Mouse (Mus musculus): ENCODE data around the gene Rrbp1.

The Rrbp1 gene

GRCm38 (mm10) chr2:143929607-143930311 lies 81.3 kb downstream of the Rrbp1 start:
- DNase-seq (ENCODE audit: low read depth, low spot score): no peak
- Histone ChIP-seq H3K27me3 (ENCODE audit: control insufficient read depth, insufficient read depth, low read length, poor library complexity, severe bottlenecking) (no peaks in the 10 kb centered on the region), H3K36me3 (ENCODE audit: control insufficient read depth, insufficient read depth, low read length, poor library complexity, severe bottlenecking) (no peaks in the 10 kb centered on the region)

GRCm38 (mm10) chr2:143925826-143926225 lies 85.2 kb downstream of the Rrbp1 start:
- DNase-seq (ENCODE audit: low read depth, low spot score): no peak
- Histone ChIP-seq H3K27me3 (ENCODE audit: control insufficient read depth, insufficient read depth, low read length, poor library complexity, severe bottlenecking) (no peaks in the 10 kb centered on the region), H3K36me3 (ENCODE audit: control insufficient read depth, insufficient read depth, low read length, poor library complexity, severe bottlenecking) (no peaks in the 10 kb centered on the region)

- Histone ChIP-seq H3K36me3 (ENCODE audit: control insufficient read depth, insufficient read depth, low read length, poor library complexity, severe bottlenecking) (no peaks in the 10 kb centered on the region), H3K27me3 (ENCODE audit: control insufficient read depth, insufficient read depth, low read length, poor library complexity, severe bottlenecking) (no peaks in the 10 kb centered on the region)
- no peak for DNase-seq (ENCODE audit: low read depth, low spot score)
Measured at GRCm38 (mm10) chr2:143924085-143924484, 87.0 kb downstream of the Rrbp1 start.

GRCm38 (mm10) chr2:143918831-143919502 lies 92.1 kb downstream of the Rrbp1 start:
- Histone ChIP-seq H3K36me3 (ENCODE audit: control insufficient read depth, insufficient read depth, low read length, poor library complexity, severe bottlenecking) (no peaks in the 10 kb centered on the region), H3K27me3 (ENCODE audit: control insufficient read depth, insufficient read depth, low read length, poor library complexity, severe bottlenecking) (no peaks in the 10 kb centered on the region)
- no peak for DNase-seq (ENCODE audit: low read depth, low spot score)

- DNase-seq (ENCODE audit: low read depth, low spot score): no peak
- Histone ChIP-seq H3K36me3 (ENCODE audit: control insufficient read depth, insufficient read depth, low read length, poor library complexity, severe bottlenecking) (no peaks in the 10 kb centered on the region), H3K27me3 (ENCODE audit: control insufficient read depth, insufficient read depth, low read length, poor library complexity, severe bottlenecking) (no peaks in the 10 kb centered on the region)
Measured at GRCm38 (mm10) chr2:143917622-143918021, 93.4 kb downstream of the Rrbp1 start.

- peak; percentile 25 for DNase-seq (ENCODE audit: low read depth, low spot score)
- Histone ChIP-seq H3K36me3 (ENCODE audit: control insufficient read depth, insufficient read depth, low read length, poor library complexity, severe bottlenecking) (no peaks in the 10 kb centered on the region), H3K27me3 (ENCODE audit: control insufficient read depth, insufficient read depth, low read length, poor library complexity, severe bottlenecking) (no peaks in the 10 kb centered on the region)
Measured at GRCm38 (mm10) chr2:143916229-143916628, 94.8 kb downstream of the Rrbp1 start.

GRCm38 (mm10) chr2:143915600-143916135 lies 95.4 kb downstream of the Rrbp1 start:
- peak; percentile 40 for DNase-seq (ENCODE audit: low read depth, low spot score)
- H3K36me3 ChIP-seq (ENCODE audit: control insufficient read depth, insufficient read depth, low read length, poor library complexity, severe bottlenecking): no peaks in the 10 kb centered on the region
- H3K27me3 ChIP-seq (ENCODE audit: control insufficient read depth, insufficient read depth, low read length, poor library complexity, severe bottlenecking): no peaks in the 10 kb centered on the region

GRCm38 (mm10) chr2:143914760-143915599 lies 96.1 kb downstream of the Rrbp1 start, which contains the start of gene Dstn:
Dstn (plus strand) TSS chr2:143915320.
- Histone ChIP-seq H3K27me3 (ENCODE audit: control insufficient read depth, insufficient read depth, low read length, poor library complexity, severe bottlenecking) (no peaks in the 10 kb centered on the region), H3K36me3 (ENCODE audit: control insufficient read depth, insufficient read depth, low read length, poor library complexity, severe bottlenecking) (no peaks in the 10 kb centered on the region)
- DNase-seq (ENCODE audit: low read depth, low spot score): peak; percentile 95

- no peaks in the 10 kb centered on the region for H3K27me3 ChIP-seq (ENCODE audit: control insufficient read depth, insufficient read depth, low read length, poor library complexity, severe bottlenecking)
- H3K36me3 ChIP-seq (ENCODE audit: control insufficient read depth, insufficient read depth, low read length, poor library complexity, severe bottlenecking): no peaks in the 10 kb centered on the region
- peak; percentile 9 for DNase-seq (ENCODE audit: low read depth, low spot score)
Measured at GRCm38 (mm10) chr2:143914221-143914620, 96.8 kb downstream of the Rrbp1 start.

- no peaks in the 10 kb centered on the region for H3K36me3 ChIP-seq (ENCODE audit: control insufficient read depth, insufficient read depth, low read length, poor library complexity, severe bottlenecking)
- no peaks in the 10 kb centered on the region for H3K27me3 ChIP-seq (ENCODE audit: control insufficient read depth, insufficient read depth, low read length, poor library complexity, severe bottlenecking)
- no peak for DNase-seq (ENCODE audit: low read depth, low spot score)
Measured at GRCm38 (mm10) chr2:143912199-143912598, 98.9 kb downstream of the Rrbp1 start.

- H3K27me3 ChIP-seq (ENCODE audit: control insufficient read depth, insufficient read depth, low read length, poor library complexity, severe bottlenecking): no peaks in the 10 kb centered on the region
- no peak for DNase-seq (ENCODE audit: low read depth, low spot score)
- H3K36me3 ChIP-seq (ENCODE audit: control insufficient read depth, insufficient read depth, low read length, poor library complexity, severe bottlenecking): no peaks in the 10 kb centered on the region
Measured at GRCm38 (mm10) chr2:143909230-143909629, 101.8 kb downstream of the Rrbp1 start.

GRCm38 (mm10) chr2:143904896-143905295 lies 106.2 kb downstream of the Rrbp1 start:
- Histone ChIP-seq H3K27me3 (ENCODE audit: control insufficient read depth, insufficient read depth, low read length, poor library complexity, severe bottlenecking) (no peaks in the 10 kb centered on the region), H3K36me3 (ENCODE audit: control insufficient read depth, insufficient read depth, low read length, poor library complexity, severe bottlenecking) (no peaks in the 10 kb centered on the region)
- no peak for DNase-seq (ENCODE audit: low read depth, low spot score)

- Histone ChIP-seq H3K36me3 (ENCODE audit: control insufficient read depth, insufficient read depth, low read length, poor library complexity, severe bottlenecking) (no peaks in the 10 kb centered on the region), H3K27me3 (ENCODE audit: control insufficient read depth, insufficient read depth, low read length, poor library complexity, severe bottlenecking) (no peaks in the 10 kb centered on the region)
- no peak for DNase-seq (ENCODE audit: low read depth, low spot score)
Measured at GRCm38 (mm10) chr2:143903376-143904045, 107.6 kb downstream of the Rrbp1 start.

- no peak for DNase-seq (ENCODE audit: low read depth, low spot score)
- no peaks in the 10 kb centered on the region for H3K36me3 ChIP-seq (ENCODE audit: control insufficient read depth, insufficient read depth, low read length, poor library complexity, severe bottlenecking)
Measured at GRCm38 (mm10) chr2:143900821-143901351, 110.2 kb downstream of the Rrbp1 start.

More at GRCm38 (mm10) chr2:143900821-143901351, 110.2 kb downstream of the Rrbp1 start:
- no peaks in the 10 kb centered on the region for H3K27me3 ChIP-seq (ENCODE audit: control insufficient read depth, insufficient read depth, low read length, poor library complexity, severe bottlenecking)
